Mouse (Mus musculus) cerebellum, adult 9-10 months (tissue): ENCODE results near the gene Thada.
"Not testable (repeated sequence)": the region's sequence is repeated elsewhere in the genome, so short reads cannot be mapped to it uniquely, and the experiment has no call there.

ENCODE experiments used
- DNase-seq: peaks from one replicate; pipeline ENCODE4 v3.0.0; 2022

Gene Thada

DNA sequence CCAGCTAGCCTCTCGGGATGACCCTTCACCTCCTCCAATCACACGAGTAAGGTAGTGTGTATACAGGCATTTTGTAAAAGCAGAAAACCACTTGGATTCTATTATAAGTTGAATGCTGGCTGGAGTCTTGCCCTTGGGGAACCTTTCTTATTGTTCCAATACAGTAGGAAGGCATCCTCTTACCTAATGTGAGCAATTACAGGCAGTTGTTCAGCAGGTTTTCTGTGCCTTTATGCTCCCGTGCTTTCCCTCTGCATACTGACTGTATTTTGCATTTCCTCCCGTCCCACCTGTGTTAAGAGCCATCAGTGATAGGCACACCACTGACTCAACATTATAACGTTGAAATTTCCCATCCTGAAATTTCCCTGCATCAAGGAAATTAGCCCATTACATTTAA lies 261.0 kb downstream of the Thada start:
- no peak for DNase-seq

GRCm38 (mm10) chr17:84203340-84203739 lies 262.7 kb downstream of the Thada start:
- DNase-seq, result no peak

- DNase-seq, result no peak
Measured at GRCm38 (mm10) chr17:84201183-84201582, 264.8 kb downstream of the Thada start.

DNA sequence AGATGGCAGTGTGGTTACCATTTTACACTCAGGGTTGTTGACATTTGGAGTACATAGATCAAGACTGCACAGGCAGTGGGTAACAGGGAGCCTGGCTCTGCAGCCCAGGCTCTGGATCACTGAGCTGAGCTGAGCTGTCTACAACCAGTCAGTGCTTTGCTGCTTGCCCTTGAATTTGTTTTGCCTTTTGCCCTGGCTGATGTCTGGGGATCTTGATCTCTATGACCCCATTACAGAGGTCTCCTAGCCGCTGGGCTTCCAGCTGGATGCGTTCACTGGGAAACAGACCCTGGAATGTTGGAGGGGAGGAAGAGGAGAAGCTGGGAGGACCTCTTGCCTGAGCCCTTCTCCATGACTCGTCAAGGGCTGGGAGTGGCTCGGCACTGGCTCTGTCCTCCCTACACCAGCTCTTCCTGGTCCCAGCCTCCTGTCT lies 268.1 kb downstream of the Thada start:
- no peak for DNase-seq

GRCm38 (mm10) chr17:84196329-84196728 lies 269.7 kb downstream of the Thada start:
- DNase-seq, result no peak

- no peak for DNase-seq
Measured at GRCm38 (mm10) chr17:84195835-84196234, 270.2 kb downstream of the Thada start.

- no peak for DNase-seq
Measured at GRCm38 (mm10) chr17:84195003-84195395, 271.0 kb downstream of the Thada start.

- no peak for DNase-seq
Measured at GRCm38 (mm10) chr17:84194282-84195002, 271.6 kb downstream of the Thada start.

GRCm38 (mm10) chr17:84193411-84193810 lies 272.6 kb downstream of the Thada start:
- no peak for DNase-seq

- no peak for DNase-seq
Measured at GRCm38 (mm10) chr17:84191946-84192345, 274.1 kb downstream of the Thada start.

- DNase-seq, result peak; percentile 64
Measured at GRCm38 (mm10) chr17:84190885-84191284, 275.1 kb downstream of the Thada start.

GRCm38 (mm10) chr17:84189127-84189854 lies 276.7 kb downstream of the Thada start:
- DNase-seq, result no peak

GRCm38 (mm10) chr17:84188374-84188961 lies 277.5 kb downstream of the Thada start:
- peak; percentile 59 for DNase-seq

DNA sequence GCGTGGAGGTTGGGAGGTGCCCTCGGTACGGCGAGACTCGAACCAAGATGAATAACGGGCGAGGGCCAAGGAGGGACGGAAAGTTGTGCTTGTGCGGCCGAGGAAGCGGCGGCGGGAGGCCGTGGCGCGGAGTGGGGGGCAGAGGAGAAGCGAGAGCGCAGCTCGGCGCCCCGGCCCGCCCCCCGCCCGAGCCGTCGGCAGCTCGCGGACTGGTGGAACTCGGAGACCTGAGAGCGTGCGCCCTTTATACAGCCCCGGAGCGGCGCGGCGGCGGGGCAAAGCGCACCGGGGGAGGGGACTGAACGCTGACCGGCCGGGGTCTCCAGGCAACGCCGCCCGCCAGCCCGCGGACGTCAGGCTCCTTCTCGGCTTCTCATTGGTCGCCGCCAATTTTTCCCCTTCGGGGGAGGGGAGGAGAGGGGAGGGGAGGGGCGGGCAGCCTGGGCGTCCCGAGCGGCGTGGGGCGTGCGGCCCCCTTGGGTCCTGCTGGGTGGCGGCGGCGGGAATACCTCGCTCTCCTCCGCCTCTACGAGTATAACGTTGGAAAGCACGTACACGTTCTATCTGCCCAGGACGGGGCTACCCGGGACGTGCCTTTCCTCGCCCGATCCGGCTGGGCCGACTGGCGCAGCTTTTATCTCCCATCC lies 278.2 kb downstream of the Thada start, which contains the start of gene Zfp36l2:
Gene Zfp36l2 (minus strand): TSS at position 221 of the 647 bp plus-strand sequence.
- peak; percentile 49 for DNase-seq

DNA sequence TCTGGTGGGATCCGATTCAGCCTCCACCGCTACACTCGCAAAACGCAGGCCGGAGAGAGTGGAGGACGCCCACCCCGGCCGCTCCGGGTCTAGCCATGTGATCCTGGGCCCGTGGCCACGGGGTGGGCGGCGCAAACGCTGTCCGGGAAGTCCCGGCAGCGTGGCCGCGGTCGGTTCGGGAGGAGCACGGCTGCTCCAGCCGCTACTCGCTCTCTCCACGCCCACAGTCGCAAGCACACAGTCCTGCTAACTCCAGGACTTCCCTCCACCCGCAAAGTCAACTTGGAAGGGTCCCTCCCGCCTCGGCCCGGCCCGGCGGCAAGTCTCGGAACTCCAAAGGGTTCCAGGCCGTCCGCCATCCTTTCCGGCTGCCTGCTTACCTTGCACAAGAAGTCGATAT lies 278.7 kb downstream of the Thada start:
- not testable (repeated sequence) for DNase-seq

GRCm38 (mm10) chr17:84186451-84187202 lies 279.4 kb downstream of the Thada start:
- DNase-seq, result no peak

GRCm38 (mm10) chr17:84185581-84186450 lies 280.2 kb downstream of the Thada start:
- DNase-seq, result no peak

- no peak for DNase-seq
Measured at GRCm38 (mm10) chr17:84185011-84185411, 281.0 kb downstream of the Thada start.

DNA sequence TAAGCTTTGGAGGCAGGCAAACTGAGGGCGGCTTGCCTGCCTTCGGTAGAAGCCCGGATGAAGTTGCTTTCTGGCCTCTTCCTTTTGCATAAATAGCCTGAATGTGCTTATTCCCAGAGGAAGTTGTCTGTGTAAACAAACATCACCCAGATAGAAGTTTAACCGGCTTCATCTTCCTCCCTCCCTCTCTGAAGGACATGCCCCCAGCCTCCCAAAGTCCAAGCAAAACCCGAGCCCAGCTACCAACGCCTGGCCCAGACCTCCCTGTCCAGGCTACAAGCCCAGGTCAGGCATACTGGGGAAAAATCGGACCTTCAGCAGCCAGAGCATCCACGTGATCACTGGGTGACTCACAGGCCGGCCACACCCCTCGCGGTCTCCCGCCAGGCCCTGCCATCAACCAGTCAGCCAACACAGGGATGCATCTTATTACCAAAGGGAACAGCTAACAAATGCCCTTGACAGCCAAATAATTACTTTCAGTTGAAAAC lies 282.7 kb downstream of the Thada start:
- peak; percentile 36 for DNase-seq

- no peak for DNase-seq
Measured at GRCm38 (mm10) chr17:84182311-84183271, 283.4 kb downstream of the Thada start.
